Mouse (Mus musculus) liver, adult 2 months (tissue): Measurements from ENCODE around the gene Gmfb.
"Not testable (repeated sequence)": the region's sequence is repeated elsewhere in the genome, so short reads cannot be mapped to it uniquely, and the experiment has no call there.

Source experiments
- CTCF ChIP-seq: fragments of 200-500 bp; IDR thresholded peaks from 2 replicates; pipeline ENCODE4 v1.5.1; 2011; ENCODE audit warnings: low read depth, low read length, control low read depth
- POLR2A ChIP-seq: fragments of 200-500 bp; IDR thresholded peaks from 2 replicates; pipeline ENCODE4 v1.6.1; 2011; ENCODE audit warnings: low read length, control low read depth; ENCODE audit not compliant: insufficient read depth; ENCODE audit errors: extremely low read depth

DNA sequence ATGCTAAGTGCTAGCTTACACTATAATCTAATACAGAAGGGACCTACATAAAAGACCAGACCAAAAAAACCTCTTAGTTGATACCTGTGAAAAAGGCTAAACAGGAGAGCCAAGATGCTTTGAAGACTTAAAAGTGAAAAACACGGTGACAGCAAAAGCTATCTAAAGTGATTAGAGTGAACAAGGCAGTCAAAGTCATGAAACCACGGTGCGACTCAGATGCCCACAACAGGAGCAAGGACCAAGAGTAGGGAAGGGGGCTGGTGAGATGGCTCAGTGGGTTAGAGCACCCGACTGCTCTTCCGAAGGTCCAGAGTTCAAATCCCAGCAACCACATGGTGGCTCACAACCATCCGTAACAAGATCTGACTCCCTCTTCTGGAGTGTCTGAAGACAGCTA, 2.1 kb downstream of the Gmfb start:
- TF ChIP-seq CTCF, POLR2A: not testable (repeated sequence)
